Mouse (Mus musculus) olfactory bulb, adult 2 months (tissue): ENCODE measurements at regions not wholly inside any gene's neighbourhood (a gene's known extent, or its start where the extent isn't known, plus 50 kb on each side); places are given as distances from the start of the nearest gene placed in this dataset.

Experiments used
- CTCF ChIP-seq: fragments of 200-500 bp; IDR thresholded peaks from 2 replicates; pipeline ENCODE4 v1.5.1; 2012; ENCODE audit warnings: low read depth, mild to moderate bottlenecking, low read length, moderate library complexity; ENCODE audit not compliant: insufficient read depth
- POLR2A ChIP-seq: fragments of 200-500 bp; IDR thresholded peaks from 2 replicates; pipeline ENCODE4 v1.6.1; 2012; ENCODE audit warnings: mild to moderate bottlenecking, low read depth, low read length, moderate library complexity; ENCODE audit not compliant: insufficient read depth

- TF ChIP-seq POLR2A (no peak), CTCF (no peak)
These were observed 95.5 kb upstream of the Cpm start for GRCm38 (mm10) chr10:117533541-117534386.
